Mouse (Mus musculus) stomach, postnatal 0 days (tissue): ENCODE measurements around the gene Gcnt3. TPM values are rescaled to one million over a fixed set of nuclear protein-coding genes. Genes with fewer than 3 reads are reported as not detected.

Experiments
- ATAC-seq: fragments of 200-750 bp; cut with Nextera tagmentation; 2 replicates; pipeline ENCODE4 v1.8.0; 2017; ENCODE audit not compliant: low FRiP score, low TSS enrichment
- DNase-seq: peaks from one replicate; pipeline ENCODE4 v3.0.0-alpha.2; 2016; ENCODE audit warnings: low spot score
- H3K27ac ChIP-seq: fragments of 300-500 bp; sonication (generic); replicated peaks from 2 replicates; pipeline ENCODE4 v1.5.1; 2014; ENCODE audit warnings: mild to moderate bottlenecking, control low read depth
- H3K27me3 ChIP-seq: fragments of 300-500 bp; sonication (generic); 2 replicates; pipeline ENCODE4 v1.6.1; 2014; ENCODE audit warnings: low read length; ENCODE audit not compliant: control insufficient read depth, insufficient read depth
- H3K36me3 ChIP-seq: fragments of 300-500 bp; sonication (generic); 2 replicates; pipeline ENCODE4 v1.6.1; 2014; ENCODE audit warnings: low read length, mixed read lengths; ENCODE audit not compliant: control insufficient read depth, insufficient read depth
- H3K4me1 ChIP-seq: fragments of 300-500 bp; sonication (generic); replicated peaks from 2 replicates; pipeline ENCODE4 v1.6.1; 2014; ENCODE audit warnings: antibody characterized with exemption; ENCODE audit not compliant: control insufficient read depth, insufficient read depth
- H3K4me2 ChIP-seq: fragments of 300-500 bp; sonication (generic); replicated peaks from 2 replicates; pipeline ENCODE4 v1.6.1; 2014; ENCODE audit warnings: low read depth, mild to moderate bottlenecking, control low read depth, moderate library complexity
- H3K4me3 ChIP-seq: fragments of 300-500 bp; sonication (generic); 2 replicates; pipeline ENCODE4 v1.5.1; 2014; ENCODE audit warnings: low read depth, low read length, control low read depth
- H3K9ac ChIP-seq: fragments of 300-500 bp; sonication (generic); 2 replicates; pipeline ENCODE4 v1.6.1; 2014; ENCODE audit warnings: mild to moderate bottlenecking, low read length, control low read depth, mixed read lengths
- H3K9me3 ChIP-seq: fragments of 300-500 bp; sonication (generic); 2 replicates; pipeline ENCODE4 v1.6.1; 2016; ENCODE audit warnings: low read length; ENCODE audit not compliant: control insufficient read depth
- CTCF ChIP-seq: IDR thresholded peaks from 2 replicates; pipeline ENCODE4 v1.5.1; 2016; ENCODE audit warnings: antibody characterized with exemption, low read depth, mild to moderate bottlenecking, moderate library complexity
- EP300 ChIP-seq: optimal IDR thresholded peaks from 2 replicates; pipeline ENCODE3; 2016; ENCODE audit warnings: antibody characterized with exemption
- WGBS: fragments of 180-500 bp; shearing (Covaris S2); extraction: QIAGEN DNeasy Blood & Tissue Kit; methylation state at CpG from one replicate; pipeline ENCODE4 v1.1.7; 2014; 5-methylcytosine and 5-hydroxymethylcytosine counted together
- polyA plus RNA-seq: library from polyadenylated mRNA; unstranded; fragments of >200 nt; fragmentation: Nextera tagmentation; extraction: Ambion mirVana; gene quantifications from 2 replicates; pipeline ENCODE4 v1.2.1, GENCODE M21; 2015

Gene Gcnt3
- polyA plus RNA-seq, 1 experiment from 2014 or later: 76.2 TPM

- Histone ChIP-seq H3K9me3 (no peaks in the 10 kb centered on the region), H3K27ac (peak overlapping the region; percentile 54; the same call in 1 of the 2 replicates), H3K4me2 (no peak overlapping the region), H3K4me3 (no peak overlapping the region), H3K9ac (no peak overlapping the region), H3K36me3 (peaks cover 9% of the 10 kb centered on the region; the same call in 1 of the 2 replicates), H3K4me1 (no peaks in the 10 kb centered on the region; the same call in 1 of the 2 replicates), H3K27me3 (no peaks in the 10 kb centered on the region)
- no peak for DNase-seq
- TF ChIP-seq EP300 (no peak), CTCF (no peak)
- no peak for ATAC-seq
- WGBS: 32% methylated on average over 1 of the region's 1 CpGs
Measured at GRCm38 (mm10) chr9:69993479-69993878, 44.4 kb downstream of the Gcnt3 start.

- H3K4me1 ChIP-seq: no peaks in the 10 kb centered on the region; the same call in 1 of the 2 replicates
- H3K9me3 ChIP-seq: no peaks in the 10 kb centered on the region
- no peak overlapping the region for H3K9ac ChIP-seq
- TF ChIP-seq EP300: no peak
- no peak for TF ChIP-seq CTCF
- DNase-seq (peak; percentile 32), ATAC-seq (no peak; the same call in 1 of the 2 replicates)
- peak overlapping the region; percentile 54; the same call in 1 of the 2 replicates for H3K27ac ChIP-seq
- no peaks in the 10 kb centered on the region for H3K27me3 ChIP-seq
- H3K4me2 ChIP-seq: no peak overlapping the region
- H3K4me3 ChIP-seq: no peak overlapping the region
- 44% methylated on average over 5 of the region's 5 CpGs for WGBS
- peaks cover 9% of the 10 kb centered on the region; the same call in 1 of the 2 replicates for H3K36me3 ChIP-seq
Measured at GRCm38 (mm10) chr9:69992841-69993277, 45.0 kb downstream of the Gcnt3 start.

GRCm38 (mm10) chr9:69990346-69990745 lies 47.5 kb downstream of the Gcnt3 start:
- ATAC-seq (no peak), DNase-seq (no peak)
- Histone ChIP-seq H3K4me3 (peak overlapping the region; percentile 99), H3K27me3 (no peaks in the 10 kb centered on the region), H3K4me1 (no peaks in the 10 kb centered on the region; the same call in 1 of the 2 replicates), H3K36me3 (no peaks in the 10 kb centered on the region), H3K9me3 (no peaks in the 10 kb centered on the region), H3K4me2 (peak overlapping the region; percentile 52), H3K27ac (no peak overlapping the region), H3K9ac (peak overlapping the region; percentile 99; the same call in 1 of the 2 replicates)
- 12% methylated on average over 5 of the region's 5 CpGs for WGBS
- TF ChIP-seq EP300: no peak
- TF ChIP-seq CTCF: peak; percentile 17; the same call in 1 of the 2 replicates

- peak; percentile 97 for DNase-seq
- no peaks in the 10 kb centered on the region for H3K27me3 ChIP-seq
- H3K27ac ChIP-seq: peak within 1 kb of the TSS; percentile 100
- peak within 1 kb of the TSS; percentile 99 for H3K9ac ChIP-seq
- peak; percentile 93 for ATAC-seq
- H3K4me1 ChIP-seq: no peaks in the 10 kb centered on the region; the same call in 1 of the 2 replicates
- H3K36me3 ChIP-seq: no peaks in the 10 kb centered on the region
- peak within 1 kb of the TSS; percentile 52 for H3K4me2 ChIP-seq
- no peak for TF ChIP-seq EP300
- 0 out of 2 replicates have a peak, but pooled peaks have one; percentile 13 for TF ChIP-seq CTCF
- H3K4me3 ChIP-seq: peak within 1 kb of the TSS; percentile 99
- H3K9me3 ChIP-seq: no peaks in the 10 kb centered on the region
- under 1% methylated on average over 64 of the region's 76 CpGs for WGBS
Measured at GRCm38 (mm10) chr9:69989303-69990121, 48.4 kb downstream of the Gcnt3 start, which contains the start of gene Bnip2. Gene Bnip2 (plus strand): TSS chr9:69989466.

- no peaks in the 10 kb centered on the region for H3K27me3 ChIP-seq
- DNase-seq: no peak
- TF ChIP-seq EP300: peak; percentile 27
- no peak for TF ChIP-seq CTCF
- H3K27ac ChIP-seq: peak overlapping the region; percentile 100
- WGBS: 34% methylated on average over 16 of the region's 16 CpGs
- ATAC-seq: peak; percentile 8; the same call in 1 of the 2 replicates
- peak overlapping the region; percentile 99; the same call in 1 of the 2 replicates for H3K9ac ChIP-seq
- peak overlapping the region; percentile 52 for H3K4me2 ChIP-seq
- no peaks in the 10 kb centered on the region; the same call in 1 of the 2 replicates for H3K4me1 ChIP-seq
- peak overlapping the region; percentile 99 for H3K4me3 ChIP-seq
- H3K36me3 ChIP-seq: no peaks in the 10 kb centered on the region
- H3K9me3 ChIP-seq: no peaks in the 10 kb centered on the region
Measured at GRCm38 (mm10) chr9:69988706-69989302, 49.1 kb downstream of the Gcnt3 start.
